Mouse (Mus musculus): ENCODE results near the gene Ddx54. TPM values are rescaled to one million over a fixed set of nuclear protein-coding genes. Genes with fewer than 3 reads are reported as not detected.

The Ddx54 gene
- polyA plus RNA-seq, 1 experiment from 2014 or later = 37.8 TPM

- Histone ChIP-seq H3K27me3 (ENCODE audit: control insufficient read depth, insufficient read depth, low read depth, low read length) (no peaks in the 10 kb centered on the region; the same call in 1 of the 2 replicates), H3K4me3 (ENCODE audit: low read length) (no peak overlapping the region), H3K9ac (ENCODE audit: low read length) (no peak overlapping the region), H3K36me3 (ENCODE audit: control insufficient read depth, insufficient read depth, low read length) (no peaks in the 10 kb centered on the region), H3K27ac (ENCODE audit: low read length) (no peak overlapping the region), H3K4me2 (ENCODE audit: low read depth, low read length) (no peak overlapping the region), H3K4me1 (replicated peaks; ENCODE audit: control insufficient read depth, insufficient read depth, low read length) (peaks cover 2% of the 10 kb centered on the region; the same call in 1 of the 2 replicates), H3K9me3 (ENCODE audit: control insufficient read depth, low read length) (no peaks in the 10 kb centered on the region)
- 23% methylated on average over 21 of the region's 21 CpGs for whole genome bisulfite sequencing
- ATAC-seq (ENCODE audit: low read depth) = peak; percentile 30
Observed at GRCm38 (mm10) chr5:120674229-120675145, 61.9 kb downstream of the Ddx54 start.

- Histone ChIP-seq H3K9ac (ENCODE audit: low read length) (no peak overlapping the region), H3K36me3 (ENCODE audit: control insufficient read depth, insufficient read depth, low read length) (no peaks in the 10 kb centered on the region), H3K4me3 (ENCODE audit: low read length) (no peak overlapping the region), H3K27ac (ENCODE audit: low read length) (no peak overlapping the region), H3K4me2 (ENCODE audit: low read depth, low read length) (no peak overlapping the region), H3K4me1 (replicated peaks; ENCODE audit: control insufficient read depth, insufficient read depth, low read length) (peaks cover 3% of the 10 kb centered on the region; the same call in 1 of the 2 replicates), H3K27me3 (ENCODE audit: control insufficient read depth, insufficient read depth, low read depth, low read length) (peaks cover 8% of the 10 kb centered on the region), H3K9me3 (ENCODE audit: control insufficient read depth, low read length) (no peaks in the 10 kb centered on the region)
- 15% methylated on average over 2 of the region's 2 CpGs for WGBS
- ATAC-seq (ENCODE audit: low read depth) = no peak
Observed at GRCm38 (mm10) chr5:120677516-120677915, 65.0 kb downstream of the Ddx54 start.

Other genes starting within 250 kb of the Ddx54 start
- not detected in 2 replicates for gene Lhx5, start 181.0 kb upstream of the Ddx54 start, polyA plus RNA-seq (2015; fragmentation: Nextera tagmentation; extraction: Ambion mirVana)
- 7.7 and 8.1 TPM in 2 replicates for gene Sdsl, start 139.9 kb upstream of the Ddx54 start, polyA plus RNA-seq (2015; fragmentation: Nextera tagmentation; extraction: Ambion mirVana)
- gene Sds, start 136.2 kb upstream of the Ddx54 start, polyA plus RNA-seq (2015; fragmentation: Nextera tagmentation; extraction: Ambion mirVana) = 0.26 TPM in 1 of 2 replicates, not detected in the other
- gene Plbd2, start 109.1 kb upstream of the Ddx54 start, polyA plus RNA-seq (2015; fragmentation: Nextera tagmentation; extraction: Ambion mirVana) = 48.8 and 50.5 TPM in 2 replicates
- 8.5 and 8.6 TPM in 2 replicates for gene Slc8b1, start 101.6 kb upstream of the Ddx54 start, polyA plus RNA-seq (2015; fragmentation: Nextera tagmentation; extraction: Ambion mirVana)
- gene Tpcn1, start 24.1 kb upstream of the Ddx54 start, polyA plus RNA-seq (2015; fragmentation: Nextera tagmentation; extraction: Ambion mirVana) = 17.8 and 18.0 TPM in 2 replicates
- gene Iqcd, start 23.7 kb upstream of the Ddx54 start, polyA plus RNA-seq (2015; fragmentation: Nextera tagmentation; extraction: Ambion mirVana) = 1.2 and 1.9 TPM in 2 replicates
- gene Rita1, start 150 bp upstream of the Ddx54 start, polyA plus RNA-seq (2015; fragmentation: Nextera tagmentation; extraction: Ambion mirVana) = 13.8 and 14.0 TPM in 2 replicates
- 0.94 and 1.5 TPM in 2 replicates for gene Cfap73, start 21.5 kb downstream of the Ddx54 start, polyA plus RNA-seq (2015; fragmentation: Nextera tagmentation; extraction: Ambion mirVana)
- gene Rasal1, start 36.1 kb downstream of the Ddx54 start, polyA plus RNA-seq (2015; fragmentation: Nextera tagmentation; extraction: Ambion mirVana) = 0.18 and 0.44 TPM in 2 replicates
- gene Dtx1, start 99.2 kb downstream of the Ddx54 start, polyA plus RNA-seq (2015; fragmentation: Nextera tagmentation; extraction: Ambion mirVana) = 2.4 and 3.2 TPM in 2 replicates
- 0.23 and 0.29 TPM in 2 replicates for gene Oas2, start 137.1 kb downstream of the Ddx54 start, polyA plus RNA-seq (2015; fragmentation: Nextera tagmentation; extraction: Ambion mirVana)
- 0.10 and 0.11 TPM in 2 replicates for gene Oas3, start 164.9 kb downstream of the Ddx54 start, polyA plus RNA-seq (2015; fragmentation: Nextera tagmentation; extraction: Ambion mirVana)
- gene Oas1e, start 182.8 kb downstream of the Ddx54 start, polyA plus RNA-seq (2015; fragmentation: Nextera tagmentation; extraction: Ambion mirVana) = not detected in 2 replicates
- gene Oas1c, start 199.8 kb downstream of the Ddx54 start, polyA plus RNA-seq (2015; fragmentation: Nextera tagmentation; extraction: Ambion mirVana) = 0.69 and 1.1 TPM in 2 replicates
- not detected in 2 replicates for gene Oas1f, start 234.6 kb downstream of the Ddx54 start, polyA plus RNA-seq (2015; fragmentation: Nextera tagmentation; extraction: Ambion mirVana)
- not detected in 2 replicates for gene Oas1h, start 248.7 kb downstream of the Ddx54 start, polyA plus RNA-seq (2015; fragmentation: Nextera tagmentation; extraction: Ambion mirVana)